Mouse (Mus musculus) heart, embryonic 14.5 days (tissue): ENCODE measurements around the gene H2afy. TPM values are rescaled to one million over a fixed set of nuclear protein-coding genes. Genes with fewer than 3 reads are reported as not detected.

Experiments
- ATAC-seq: fragments of 200-750 bp; cut with Nextera tagmentation; 2 replicates; pipeline ENCODE4 v1.8.0; 2017; ENCODE audit warnings: low read depth, moderate TSS enrichment; ENCODE audit not compliant: insufficient number of reproducible peaks, insufficient read depth, low FRiP score
- H3K27ac ChIP-seq, 2 experiments: fragments of 200-500 bp in 1 of 2; fragments of 300-500 bp in 1 of 2; sonication (generic) in 1 of 2; replicated peaks in 1 of 2; 2 replicates each; pipeline ENCODE4 v1.5.1; 2012 to 2014; ENCODE audit warnings: low read depth in 2 of 2, low read length in 2 of 2, control low read depth in 1 of 2, mild to moderate bottlenecking in 1 of 2, mixed read lengths in 1 of 2; ENCODE audit not compliant: control insufficient read depth in 1 of 2, insufficient read depth in 1 of 2
- H3K27me3 ChIP-seq: fragments of 300-500 bp; sonication (generic); 2 replicates; pipeline ENCODE4 v1.6.1; 2014; ENCODE audit warnings: mild to moderate bottlenecking, low read length, control low read depth; ENCODE audit not compliant: control insufficient read depth, insufficient read depth
- H3K36me3 ChIP-seq: fragments of 300-500 bp; sonication (generic); 2 replicates; pipeline ENCODE4 v1.6.1; 2014; ENCODE audit warnings: mild to moderate bottlenecking, control low read depth, low read length, mixed read lengths; ENCODE audit not compliant: control insufficient read depth, insufficient read depth
- H3K4me1 ChIP-seq, 2 experiments: fragments of 200-500 bp in 1 of 2; fragments of 300-500 bp in 1 of 2; sonication (generic) in 1 of 2; 2 replicates each; pipeline ENCODE4 v1.6.1; 2012 to 2014; ENCODE audit warnings: low read length in 2 of 2, control low read depth in 1 of 2, mixed read lengths in 1 of 2; ENCODE audit not compliant: control insufficient read depth in 2 of 2, insufficient read depth in 2 of 2
- H3K4me2 ChIP-seq: fragments of 300-500 bp; sonication (generic); 2 replicates; pipeline ENCODE4 v1.6.1; 2014; ENCODE audit warnings: mild to moderate bottlenecking, low read length
- H3K4me3 ChIP-seq, 2 experiments: fragments of 200-500 bp in 1 of 2; fragments of 300-500 bp in 1 of 2; sonication (generic) in 1 of 2; 2 replicates each; pipeline ENCODE4 v1.5.1; 2012 to 2014; ENCODE audit warnings: low read length in 2 of 2, mild to moderate bottlenecking in 2 of 2, control low read depth in 1 of 2, low read depth in 1 of 2, moderate library complexity in 1 of 2; ENCODE audit not compliant: control insufficient read depth in 1 of 2, insufficient read depth in 1 of 2
- H3K9ac ChIP-seq: fragments of 300-500 bp; sonication (generic); 2 replicates; pipeline ENCODE4 v1.6.1; 2014; ENCODE audit warnings: mild to moderate bottlenecking, low read length
- H3K9me3 ChIP-seq: fragments of 300-500 bp; sonication (generic); 2 replicates; pipeline ENCODE4 v1.6.1; 2016; ENCODE audit warnings: low read length, control low read depth; ENCODE audit not compliant: control insufficient read depth
- WGBS: fragments of 180-500 bp; shearing (Covaris S2); extraction: QIAGEN DNeasy Blood & Tissue Kit; methylation state at CpG from one replicate; pipeline ENCODE4 v1.1.7; 2014; 5-methylcytosine and 5-hydroxymethylcytosine counted together
- polyA plus RNA-seq: library from polyadenylated mRNA; unstranded; fragments of >200 nt; fragmentation: Nextera tagmentation; extraction: Ambion mirVana; gene quantifications from 2 replicates; pipeline ENCODE4 v1.2.1, GENCODE M21; 2014

H2afy gene
- polyA plus RNA-seq, 1 experiment from 2014 or later, result 107 TPM

- WGBS, result 80% methylated on average over 7 of the region's 7 CpGs
- Histone ChIP-seq H3K9me3 (no peaks in the 10 kb centered on the region), H3K9ac (no peak overlapping the region), H3K27ac (no peak overlapping the region), H3K4me2 (no peak overlapping the region), H3K27me3 (0 out of 2 replicates have a peak, but pooled peaks cover 4% of the 10 kb centered on the region), H3K36me3 (no peaks in the 10 kb centered on the region), H3K4me1 (peaks cover 11 to 12% of the 10 kb centered on the region in 2 experiments), H3K4me3 (no peak overlapping the region)
- no peak for ATAC-seq
Measured at GRCm38 (mm10) chr13:56172106-56172505, 35.9 kb upstream of the H2afy start.

- H3K27ac ChIP-seq, result 0 out of 4 replicates have a peak overlapping the region, but pooled peaks of 1 of the 2 experiments have one; percentile 20
- no peak for ATAC-seq
- no peak overlapping the region for H3K4me3 ChIP-seq
- H3K4me2 ChIP-seq, result no peak overlapping the region
- H3K27me3 ChIP-seq, result 0 out of 2 replicates have a peak, but pooled peaks cover 4% of the 10 kb centered on the region
- H3K4me1 ChIP-seq, result peaks cover 19 to 20% of the 10 kb centered on the region in 2 experiments
- H3K9ac ChIP-seq, result no peak overlapping the region
- no peaks in the 10 kb centered on the region for H3K9me3 ChIP-seq
- 52% methylated on average over 3 of the region's 3 CpGs for WGBS
- H3K36me3 ChIP-seq, result no peaks in the 10 kb centered on the region
Measured at GRCm38 (mm10) chr13:56168403-56168781, 32.2 kb upstream of the H2afy start.

GRCm38 (mm10) chr13:56167446-56168402 lies 31.6 kb upstream of the H2afy start:
- 15% methylated on average over 13 of the region's 14 CpGs for WGBS
- Histone ChIP-seq H3K27ac (no peak overlapping the region; a peak in 1 of 4 replicates), H3K9me3 (no peaks in the 10 kb centered on the region), H3K4me2 (no peak overlapping the region), H3K9ac (no peak overlapping the region), H3K4me3 (no peak overlapping the region), H3K36me3 (no peaks in the 10 kb centered on the region), H3K4me1 (peaks cover 22 to 23% of the 10 kb centered on the region in 2 experiments), H3K27me3 (0 out of 2 replicates have a peak, but pooled peaks cover 4% of the 10 kb centered on the region)
- no peak for ATAC-seq

- Histone ChIP-seq H3K27me3 (no peaks in the 10 kb centered on the region; the same call in 1 of the 2 replicates), H3K9me3 (no peaks in the 10 kb centered on the region), H3K4me1 (peaks cover 18 to 19% of the 10 kb centered on the region in 2 experiments), H3K27ac (no peak overlapping the region), H3K36me3 (no peaks in the 10 kb centered on the region), H3K4me2 (no peak overlapping the region), H3K4me3 (no peak overlapping the region), H3K9ac (no peak overlapping the region)
- WGBS, result 90% methylated on average over 11 of the region's 11 CpGs
- no peak for ATAC-seq
Measured at GRCm38 (mm10) chr13:56165561-56165960, 29.4 kb upstream of the H2afy start.

- Histone ChIP-seq H3K9ac (no peak overlapping the region), H3K27ac (no peak overlapping the region), H3K4me2 (no peak overlapping the region), H3K4me3 (no peak overlapping the region), H3K36me3 (no peaks in the 10 kb centered on the region), H3K9me3 (no peaks in the 10 kb centered on the region), H3K27me3 (no peaks in the 10 kb centered on the region; the same call in 1 of the 2 replicates), H3K4me1 (peaks cover 28% of the 10 kb centered on the region in 2 experiments)
- no peak for ATAC-seq
- WGBS, result 83% methylated on average over 3 of the region's 3 CpGs
Measured at GRCm38 (mm10) chr13:56164372-56164771, 28.2 kb upstream of the H2afy start.

- H3K27ac ChIP-seq, result no peak overlapping the region; a peak in 1 of 4 replicates
- H3K36me3 ChIP-seq, result no peaks in the 10 kb centered on the region
- H3K27me3 ChIP-seq, result no peaks in the 10 kb centered on the region; the same call in 1 of the 2 replicates
- ATAC-seq, result no peak
- H3K4me2 ChIP-seq, result no peak overlapping the region
- peaks cover 34% of the 10 kb centered on the region in 2 experiments for H3K4me1 ChIP-seq
- no peak overlapping the region for H3K4me3 ChIP-seq
- H3K9ac ChIP-seq, result no peak overlapping the region
- WGBS, result 24% methylated on average over 6 of the region's 6 CpGs
- no peaks in the 10 kb centered on the region for H3K9me3 ChIP-seq
Measured at GRCm38 (mm10) chr13:56163751-56164150, 27.6 kb upstream of the H2afy start.

- WGBS, result 77% methylated on average over 6 of the region's 6 CpGs
- H3K36me3 ChIP-seq, result no peaks in the 10 kb centered on the region
- no peaks in the 10 kb centered on the region; the same call in 1 of the 2 replicates for H3K27me3 ChIP-seq
- H3K27ac ChIP-seq, result no peak overlapping the region
- no peak overlapping the region for H3K4me2 ChIP-seq
- ATAC-seq, result no peak
- no peaks in the 10 kb centered on the region for H3K9me3 ChIP-seq
- peaks cover 29 to 35% of the 10 kb centered on the region in 2 experiments for H3K4me1 ChIP-seq
- no peak overlapping the region for H3K4me3 ChIP-seq
- H3K9ac ChIP-seq, result no peak overlapping the region
Measured at GRCm38 (mm10) chr13:56162859-56163258, 26.7 kb upstream of the H2afy start.
